Mouse (Mus musculus) hindbrain, embryonic 16.5 days (tissue): Measurements from ENCODE around the gene Gm21973. TPM values are rescaled to one million over a fixed set of nuclear protein-coding genes. Genes with fewer than 3 reads are reported as not detected.

ENCODE experiments used
- ATAC-seq: fragments of 200-750 bp; cut with Nextera tagmentation; 2 replicates; pipeline ENCODE4 v1.8.0; 2017; ENCODE audit warnings: moderate TSS enrichment, moderate library complexity
- H3K27ac ChIP-seq: fragments of 300-500 bp; sonication (generic); 2 replicates; pipeline ENCODE4 v1.5.1; 2014; ENCODE audit warnings: low read depth, mild to moderate bottlenecking, control low read depth, low read length, moderate library complexity
- H3K27me3 ChIP-seq: fragments of 300-500 bp; sonication (generic); replicated peaks from 2 replicates; pipeline ENCODE4 v1.6.1; 2014; ENCODE audit warnings: low read length; ENCODE audit not compliant: control insufficient read depth, insufficient read depth
- H3K36me3 ChIP-seq: fragments of 300-500 bp; sonication (generic); 2 replicates; pipeline ENCODE4 v1.6.1; 2014; ENCODE audit warnings: mild to moderate bottlenecking, low read length, moderate library complexity, mixed read lengths; ENCODE audit not compliant: control insufficient read depth, insufficient read depth
- H3K4me1 ChIP-seq: fragments of 300-500 bp; sonication (generic); 2 replicates; pipeline ENCODE4 v1.6.1; 2014; ENCODE audit warnings: low read depth, low read length; ENCODE audit not compliant: control insufficient read depth, insufficient read depth
- H3K4me2 ChIP-seq: fragments of 300-500 bp; sonication (generic); 2 replicates; pipeline ENCODE4 v1.6.1; 2014; ENCODE audit warnings: mild to moderate bottlenecking, low read length, control low read depth, moderate library complexity
- H3K4me3 ChIP-seq: fragments of 300-500 bp; sonication (generic); 2 replicates; pipeline ENCODE4 v1.5.1; 2014; ENCODE audit warnings: mild to moderate bottlenecking, low read length, control low read depth, moderate library complexity
- H3K9ac ChIP-seq: fragments of 300-500 bp; sonication (generic); 2 replicates; pipeline ENCODE4 v1.6.1; 2014; ENCODE audit warnings: low read depth, mild to moderate bottlenecking, control low read depth, low read length, moderate library complexity
- H3K9me3 ChIP-seq: fragments of 300-500 bp; sonication (generic); 2 replicates; pipeline ENCODE4 v1.6.1; 2014; ENCODE audit warnings: mild to moderate bottlenecking, low read length, moderate library complexity; ENCODE audit not compliant: control insufficient read depth
- WGBS: fragments of 180-500 bp; shearing (Covaris S2); extraction: QIAGEN DNeasy Blood & Tissue Kit; methylation state at CpG from one replicate; pipeline ENCODE4 v1.1.7; 2014; 5-methylcytosine and 5-hydroxymethylcytosine counted together
- polyA plus RNA-seq: library from polyadenylated mRNA; unstranded; fragments of >200 nt; fragmentation: Nextera tagmentation; extraction: Ambion mirVana; gene quantifications from 2 replicates; pipeline ENCODE4 v1.2.1, GENCODE M21; 2015

The Gm21973 gene
- polyA plus RNA-seq, 1 experiment from 2014 or later, result not detected

- Histone ChIP-seq H3K27me3 (no peaks in the 10 kb centered on the region), H3K36me3 (no peaks in the 10 kb centered on the region), H3K4me3 (no peak overlapping the region), H3K27ac (no peak overlapping the region), H3K9ac (no peak overlapping the region), H3K9me3 (no peaks in the 10 kb centered on the region), H3K4me2 (no peak overlapping the region), H3K4me1 (no peaks in the 10 kb centered on the region)
- WGBS, result 52% methylated on average over 7 of the region's 7 CpGs
- peak; percentile 86 for ATAC-seq
These were observed 11.4 kb upstream of the Gm21973 start for GRCm38 (mm10) chr15:10313522-10314455.

GRCm38 (mm10) chr15:10330626-10331025 lies 5.4 kb downstream of the Gm21973 start:
- Histone ChIP-seq H3K27ac (no peak overlapping the region), H3K36me3 (no peaks in the 10 kb centered on the region), H3K4me2 (no peak overlapping the region), H3K9me3 (no peaks in the 10 kb centered on the region), H3K4me3 (no peak overlapping the region), H3K9ac (no peak overlapping the region), H3K27me3 (no peaks in the 10 kb centered on the region), H3K4me1 (no peaks in the 10 kb centered on the region)
- ATAC-seq, result no peak
- 83% methylated on average over 3 of the region's 3 CpGs for WGBS

DNA sequence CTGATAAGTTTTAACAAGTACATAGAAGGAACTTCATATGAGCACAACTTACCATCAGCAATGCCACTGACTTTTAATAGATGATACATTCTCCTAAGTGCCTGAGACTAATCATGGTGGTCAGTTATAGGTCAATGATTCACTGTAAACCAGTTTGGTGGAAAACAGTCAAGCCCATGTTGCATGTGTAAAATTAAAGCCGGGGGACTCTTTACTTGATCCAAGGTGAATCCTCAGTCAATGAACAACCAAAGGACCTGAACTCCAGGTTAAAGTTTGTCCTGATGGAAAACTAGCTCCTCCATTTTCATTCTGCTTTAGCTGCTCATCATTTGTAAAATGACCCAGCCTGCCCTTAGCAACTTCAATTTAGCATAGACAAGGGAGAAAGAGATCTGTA lies 7.4 kb downstream of the Gm21973 start:
- Histone ChIP-seq H3K36me3 (no peaks in the 10 kb centered on the region), H3K9ac (no peak overlapping the region), H3K27me3 (no peaks in the 10 kb centered on the region), H3K4me1 (no peaks in the 10 kb centered on the region), H3K4me3 (no peak overlapping the region), H3K9me3 (no peaks in the 10 kb centered on the region), H3K27ac (no peak overlapping the region), H3K4me2 (no peak overlapping the region)
- ATAC-seq, result no peak
- 92% methylated on average over 1 of the region's 1 CpGs for WGBS

DNA sequence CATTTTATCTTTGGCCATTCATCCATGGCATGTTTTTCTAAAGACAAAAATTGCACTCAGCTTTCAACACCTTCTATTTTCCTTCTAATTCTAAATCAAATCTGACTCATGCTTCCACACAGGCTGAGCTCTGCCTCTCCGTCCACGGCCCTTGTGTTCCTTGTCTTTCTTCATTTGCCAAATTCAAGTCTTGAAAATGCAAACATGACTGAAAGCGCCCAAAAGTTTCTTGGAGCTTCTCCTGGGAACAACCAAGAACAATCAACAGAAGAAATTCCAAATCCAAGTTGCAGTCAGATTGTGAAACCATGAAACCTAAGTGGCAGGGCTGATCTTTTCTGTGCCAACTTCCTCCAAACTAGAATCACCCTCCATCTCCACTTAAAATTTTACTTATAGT lies 13.4 kb downstream of the Gm21973 start:
- WGBS, result 74% methylated on average over 3 of the region's 3 CpGs

DNA sequence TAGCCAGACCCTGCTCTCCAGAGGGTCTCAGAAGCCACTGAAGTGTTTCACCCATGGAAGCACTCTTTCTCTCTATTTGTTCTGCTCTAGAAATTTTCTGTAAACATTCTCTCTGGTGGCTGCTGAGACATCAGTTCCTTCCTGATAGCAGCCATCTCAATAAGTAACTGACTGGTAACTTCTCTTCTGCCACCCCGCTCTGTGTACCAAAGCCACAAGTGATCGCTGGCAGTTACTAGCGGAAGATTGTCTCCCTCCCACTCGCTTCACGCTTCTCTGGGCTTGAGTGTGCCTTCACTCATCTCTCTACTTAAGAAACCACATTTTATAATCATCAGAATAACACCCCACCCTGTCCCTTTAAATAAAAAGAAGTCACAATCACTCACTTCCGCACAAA lies 21.9 kb downstream of the Gm21973 start:
- 89% methylated on average over 6 of the region's 6 CpGs for WGBS
- ATAC-seq, result peak; percentile 40; the same call in 1 of the 2 replicates
- H3K9ac ChIP-seq, result no peak overlapping the region

More for the DNA sequence above, 13.4 kb downstream of the Gm21973 start:
- Histone ChIP-seq H3K27ac (no peak overlapping the region), H3K27me3 (no peaks in the 10 kb centered on the region), H3K4me2 (no peak overlapping the region), H3K9me3 (no peaks in the 10 kb centered on the region), H3K4me3 (no peak overlapping the region), H3K9ac (no peak overlapping the region), H3K4me1 (no peaks in the 10 kb centered on the region), H3K36me3 (no peaks in the 10 kb centered on the region)
- ATAC-seq, result no peak

GRCm38 (mm10) chr15:10358039-10358948 lies 33.1 kb downstream of the Gm21973 start, which contains the start of gene Agxt2:
Agxt2 (plus strand) TSS chr15:10358532.
- Histone ChIP-seq H3K27me3 (no peaks in the 10 kb centered on the region), H3K4me1 (no peaks in the 10 kb centered on the region), H3K27ac (no peak within 1 kb of the TSS), H3K4me3 (no peak within 1 kb of the TSS), H3K4me2 (no peak within 1 kb of the TSS), H3K9ac (no peak within 1 kb of the TSS), H3K36me3 (no peaks in the 10 kb centered on the region), H3K9me3 (no peaks in the 10 kb centered on the region)
- ATAC-seq, result no peak
- WGBS, result 84% methylated on average over 9 of the region's 9 CpGs

More for the DNA sequence above, 21.9 kb downstream of the Gm21973 start:
- Histone ChIP-seq H3K36me3 (no peaks in the 10 kb centered on the region), H3K4me1 (no peaks in the 10 kb centered on the region), H3K9me3 (no peaks in the 10 kb centered on the region), H3K4me3 (no peak overlapping the region), H3K27me3 (no peaks in the 10 kb centered on the region), H3K27ac (no peak overlapping the region), H3K4me2 (no peak overlapping the region)

DNA sequence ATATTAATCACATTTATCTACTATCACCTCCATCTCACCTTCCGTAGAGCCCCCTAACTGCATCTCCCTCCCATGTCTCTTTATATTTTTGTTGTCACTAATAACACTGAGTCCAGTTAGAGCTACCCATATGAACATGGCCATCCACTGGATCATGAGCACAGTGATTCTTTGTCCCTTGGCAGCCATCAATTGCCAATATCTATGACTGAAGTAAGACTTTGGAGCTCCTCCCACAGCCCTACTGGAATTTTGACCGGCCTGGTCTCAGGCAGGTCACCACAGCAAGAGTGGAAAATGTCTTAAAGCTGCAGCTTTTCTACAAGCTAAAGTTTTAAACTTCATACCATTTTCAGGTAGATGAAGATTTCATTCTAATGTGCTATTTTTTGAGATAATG lies 41.2 kb downstream of the Gm21973 start:
- Histone ChIP-seq H3K36me3 (no peaks in the 10 kb centered on the region), H3K4me2 (no peak overlapping the region), H3K4me1 (no peaks in the 10 kb centered on the region), H3K27me3 (no peaks in the 10 kb centered on the region), H3K9ac (no peak overlapping the region), H3K4me3 (no peak overlapping the region), H3K9me3 (no peaks in the 10 kb centered on the region), H3K27ac (no peak overlapping the region)
- 92% methylated on average over 2 of the region's 2 CpGs for WGBS
- ATAC-seq, result no peak

- no peaks in the 10 kb centered on the region for H3K36me3 ChIP-seq
- H3K4me3 ChIP-seq, result no peak overlapping the region
- ATAC-seq, result no peak
- no peaks in the 10 kb centered on the region for H3K4me1 ChIP-seq
- no peak overlapping the region for H3K4me2 ChIP-seq
- H3K9me3 ChIP-seq, result no peaks in the 10 kb centered on the region
- no peaks in the 10 kb centered on the region for H3K27me3 ChIP-seq
- H3K27ac ChIP-seq, result no peak overlapping the region
- 88% methylated on average over 3 of the region's 3 CpGs for WGBS
- no peak overlapping the region for H3K9ac ChIP-seq
These were observed 50.2 kb downstream of the Gm21973 start for GRCm38 (mm10) chr15:10375404-10375803.
